Mouse (Mus musculus): Measurements from ENCODE around the gene Pfdn6. TPM values are rescaled to one million over a fixed set of nuclear protein-coding genes. Genes with fewer than 3 reads are reported as not detected.
A peak's percentile ranks its signal among the peaks of the same experiment; 100 is the strongest.
"Not testable (repeated sequence)": the region's sequence is repeated elsewhere in the genome, so short reads cannot be mapped to it uniquely, and the experiment has no call there.

Pfdn6 gene
- polyA plus RNA-seq (2015; fragmentation: Nextera tagmentation; extraction: Ambion mirVana), result 171 and 183 TPM in 2 replicates

- Histone ChIP-seq H3K4me3 (replicated peaks) (peak within 1 kb of the TSS; percentile 90), H3K36me3 (peaks cover 66% of the 10 kb centered on the region), H3K4me1 (peaks cover 25% of the 10 kb centered on the region), H3K27ac (peak within 1 kb of the TSS; percentile 82), H3K9me3 (replicated peaks) (no peaks in the 10 kb centered on the region), H3K27me3 (no peaks in the 10 kb centered on the region), H3K4me2 (peak within 1 kb of the TSS; percentile 94), H3K9ac (peak within 1 kb of the TSS; percentile 86)
- ATAC-seq (replicated peaks; ENCODE audit: low FRiP score), result peak; percentile 87
- WGBS, result under 1% methylated on average over 36 of the region's 36 CpGs
These were observed at the start of gene Pfdn6, which contains the start of gene Wdr46 for GRCm38 (mm10) chr17:33940206-33940805. TSS of gene Pfdn6 (minus strand) at chr17:33940343. TSS of gene Wdr46 (plus strand) at chr17:33940660.

GRCm38 (mm10) chr17:33982136-33982535 lies 42.0 kb upstream of the Pfdn6 start:
- not testable (repeated sequence) for ATAC-seq (replicated peaks; ENCODE audit: low FRiP score); H3K36me3 ChIP-seq; H3K4me3 ChIP-seq (replicated peaks); H3K9me3 ChIP-seq (replicated peaks); H3K9ac ChIP-seq; H3K27ac ChIP-seq
- 11% methylated on average over 8 of the region's 8 CpGs for WGBS
- Histone ChIP-seq H3K27me3 (peaks cover 39% of the 10 kb centered on the region), H3K4me2 (peak overlapping the region; percentile 81), H3K4me1 (peaks cover 30% of the 10 kb centered on the region)

- H3K4me1 ChIP-seq, result peaks cover 30% of the 10 kb centered on the region
- H3K27me3 ChIP-seq, result peaks cover 45% of the 10 kb centered on the region
- H3K4me3 ChIP-seq (replicated peaks), result peak overlapping the region; percentile 60
- H3K36me3 ChIP-seq; H3K9me3 ChIP-seq (replicated peaks): not testable (repeated sequence)
- H3K4me2 ChIP-seq, result peak overlapping the region; percentile 81
- WGBS, result under 1% methylated on average over 27 of the region's 27 CpGs
- H3K27ac ChIP-seq, result peak overlapping the region; percentile 91
- H3K9ac ChIP-seq, result peak overlapping the region; percentile 57; the same call in 1 of the 2 replicates
- peak; percentile 87 for ATAC-seq (replicated peaks; ENCODE audit: low FRiP score)
These were observed 41.2 kb upstream of the Pfdn6 start for GRCm38 (mm10) chr17:33981192-33981909.

GRCm38 (mm10) chr17:33980181-33981035 lies 40.3 kb upstream of the Pfdn6 start:
- WGBS, result 74% methylated on average over 19 of the region's 19 CpGs
- Histone ChIP-seq H3K4me3 (replicated peaks) (peak overlapping the region; percentile 60; the same call in 1 of the 2 replicates), H3K27me3 (peaks cover 50% of the 10 kb centered on the region), H3K9me3 (replicated peaks) (no peaks in the 10 kb centered on the region), H3K4me1 (peaks cover 30% of the 10 kb centered on the region), H3K4me2 (peak overlapping the region; percentile 81; the same call in 1 of the 2 replicates), H3K9ac (no peak overlapping the region), H3K27ac (peak overlapping the region; percentile 47), H3K36me3 (no peaks in the 10 kb centered on the region)
- ATAC-seq (replicated peaks; ENCODE audit: low FRiP score), result 0 out of 2 replicates have a peak, but pooled peaks have one; percentile 4

- H3K27ac ChIP-seq, result no peak overlapping the region
- no peak overlapping the region for H3K4me3 ChIP-seq (replicated peaks)
- 53% methylated on average over 6 of the region's 6 CpGs for WGBS
- no peak overlapping the region for H3K4me2 ChIP-seq
- no peaks in the 10 kb centered on the region for H3K36me3 ChIP-seq
- H3K4me1 ChIP-seq, result peaks cover 30% of the 10 kb centered on the region
- ATAC-seq (replicated peaks; ENCODE audit: low FRiP score), result no peak
- H3K9ac ChIP-seq, result no peak overlapping the region
- H3K9me3 ChIP-seq (replicated peaks), result no peaks in the 10 kb centered on the region
- peaks cover 57% of the 10 kb centered on the region for H3K27me3 ChIP-seq
These were observed 39.4 kb upstream of the Pfdn6 start for GRCm38 (mm10) chr17:33979512-33980050.

GRCm38 (mm10) chr17:33978631-33979031 lies 38.5 kb upstream of the Pfdn6 start:
- H3K9me3 ChIP-seq (replicated peaks), result no peaks in the 10 kb centered on the region
- no peak overlapping the region for H3K27ac ChIP-seq
- H3K27me3 ChIP-seq, result peaks cover 58% of the 10 kb centered on the region
- peaks cover 30% of the 10 kb centered on the region for H3K4me1 ChIP-seq
- under 1% methylated on average over 17 of the region's 17 CpGs for WGBS
- H3K36me3 ChIP-seq, result no peaks in the 10 kb centered on the region
- peak overlapping the region; percentile 75 for H3K4me2 ChIP-seq
- H3K9ac ChIP-seq, result peak overlapping the region; percentile 27; the same call in 1 of the 2 replicates
- peak overlapping the region; percentile 47 for H3K4me3 ChIP-seq (replicated peaks)
- peak; percentile 76 for ATAC-seq (replicated peaks; ENCODE audit: low FRiP score)

- Histone ChIP-seq H3K27ac (no peak overlapping the region), H3K27me3 (peaks cover 60% of the 10 kb centered on the region), H3K4me1 (peaks cover 30% of the 10 kb centered on the region), H3K4me3 (replicated peaks) (peak overlapping the region; percentile 47), H3K9me3 (replicated peaks) (no peaks in the 10 kb centered on the region), H3K4me2 (peak overlapping the region; percentile 75), H3K9ac (peak overlapping the region; percentile 27; the same call in 1 of the 2 replicates), H3K36me3 (no peaks in the 10 kb centered on the region)
- no peak for ATAC-seq (replicated peaks; ENCODE audit: low FRiP score)
- 2% methylated on average over 57 of the region's 57 CpGs for WGBS
These were observed 37.9 kb upstream of the Pfdn6 start for GRCm38 (mm10) chr17:33977861-33978557.

GRCm38 (mm10) chr17:33973572-33973971 lies 33.4 kb upstream of the Pfdn6 start:
- no peak overlapping the region for H3K4me3 ChIP-seq (replicated peaks)
- no peak overlapping the region for H3K27ac ChIP-seq
- peaks cover 10% of the 10 kb centered on the region for H3K4me1 ChIP-seq
- no peak for ATAC-seq (replicated peaks; ENCODE audit: low FRiP score)
- H3K27me3 ChIP-seq, result peaks cover 37% of the 10 kb centered on the region
- H3K9ac ChIP-seq, result no peak overlapping the region
- no peak overlapping the region for H3K4me2 ChIP-seq
- H3K9me3 ChIP-seq (replicated peaks), result no peaks in the 10 kb centered on the region
- H3K36me3 ChIP-seq, result no peaks in the 10 kb centered on the region
- WGBS, result 66% methylated on average over 3 of the region's 3 CpGs

- Histone ChIP-seq H3K4me3 (replicated peaks) (no peak overlapping the region), H3K4me1 (peaks cover 1% of the 10 kb centered on the region), H3K4me2 (no peak overlapping the region), H3K9me3 (replicated peaks) (no peaks in the 10 kb centered on the region), H3K27me3 (peaks cover 28% of the 10 kb centered on the region), H3K9ac (no peak overlapping the region), H3K27ac (no peak overlapping the region), H3K36me3 (no peaks in the 10 kb centered on the region)
- 5% methylated on average over 1 of the region's 1 CpGs for WGBS
- ATAC-seq (replicated peaks; ENCODE audit: low FRiP score), result no peak; the same call in 1 of the 2 replicates
These were observed 32.5 kb upstream of the Pfdn6 start for GRCm38 (mm10) chr17:33972691-33973090.

- no peak overlapping the region for H3K4me3 ChIP-seq (replicated peaks)
- H3K27ac ChIP-seq, result no peak overlapping the region
- no peaks in the 10 kb centered on the region for H3K9me3 ChIP-seq (replicated peaks)
- 79% methylated on average over 4 of the region's 4 CpGs for WGBS
- H3K27me3 ChIP-seq, result peaks cover 3% of the 10 kb centered on the region; the same call in 1 of the 2 replicates
- ATAC-seq (replicated peaks; ENCODE audit: low FRiP score), result no peak
- no peaks in the 10 kb centered on the region for H3K4me1 ChIP-seq
- H3K9ac ChIP-seq, result no peak overlapping the region
- peaks cover 21% of the 10 kb centered on the region for H3K36me3 ChIP-seq
- no peak overlapping the region for H3K4me2 ChIP-seq
These were observed 29.3 kb upstream of the Pfdn6 start for GRCm38 (mm10) chr17:33969394-33969793.

- 28% methylated on average over 5 of the region's 5 CpGs for WGBS
- no peak overlapping the region for H3K4me2 ChIP-seq
- no peak overlapping the region for H3K27ac ChIP-seq
- H3K9me3 ChIP-seq (replicated peaks), result no peaks in the 10 kb centered on the region
- no peaks in the 10 kb centered on the region for H3K4me1 ChIP-seq
- H3K27me3 ChIP-seq, result peaks cover 3% of the 10 kb centered on the region; the same call in 1 of the 2 replicates
- peak; percentile 27; the same call in 1 of the 2 replicates for ATAC-seq (replicated peaks; ENCODE audit: low FRiP score)
- H3K36me3 ChIP-seq, result peaks cover 24% of the 10 kb centered on the region
- H3K9ac ChIP-seq, result no peak overlapping the region
- H3K4me3 ChIP-seq (replicated peaks), result no peak overlapping the region
These were observed 28.8 kb upstream of the Pfdn6 start for GRCm38 (mm10) chr17:33968927-33969326.

Data from kidney, embryonic 15.5 days (tissue).